Mouse (Mus musculus) embryonic facial prominence, embryonic 14.5 days (tissue): Measurements from ENCODE around the gene Nle1. TPM values are rescaled to one million over a fixed set of nuclear protein-coding genes. Genes with fewer than 3 reads are reported as not detected.

Experiments used
- polyA plus RNA-seq: library from polyadenylated mRNA; unstranded; fragments of >200 nt; fragmentation: Nextera tagmentation; extraction: Ambion mirVana; gene quantifications from 2 replicates; pipeline ENCODE4 v1.2.1, GENCODE M21; 2014

Gene Nle1
- polyA plus RNA-seq, 1 experiment from 2014 or later, result 24.3 TPM

Other genes with a start within 250 kb of the Nle1 start
- gene Cct6b, start 144.1 kb downstream of the Nle1 start, polyA plus RNA-seq, result 0.33 and 0.43 TPM in 2 replicates
- gene Zfp830, start 144.1 kb downstream of the Nle1 start, polyA plus RNA-seq, result 29.7 and 31.6 TPM in 2 replicates
- gene Lig3, start 127.3 kb downstream of the Nle1 start, polyA plus RNA-seq, result 32.9 and 34.2 TPM in 2 replicates
- 9.7 and 10.2 TPM in 2 replicates for gene Rffl, start 37.2 kb downstream of the Nle1 start, polyA plus RNA-seq
- gene Rad51d, start 17.8 kb downstream of the Nle1 start, polyA plus RNA-seq, result 14.5 and 15.0 TPM in 2 replicates
- gene Fndc8, start 16.3 kb downstream of the Nle1 start, polyA plus RNA-seq, result 0.30 and 0.47 TPM in 2 replicates
- 37.1 and 44.5 TPM in 2 replicates for gene Unc45b, start 2.1 kb upstream of the Nle1 start, polyA plus RNA-seq
- gene Slfn5, start 42.9 kb upstream of the Nle1 start, polyA plus RNA-seq, result 2.4 and 3.9 TPM in 2 replicates
- gene Slfn9, start 83.4 kb upstream of the Nle1 start, polyA plus RNA-seq, result 16.6 and 17.1 TPM in 2 replicates
- 1.0 and 1.4 TPM in 2 replicates for gene Slfn8, start 112.4 kb upstream of the Nle1 start, polyA plus RNA-seq
- 7.1 and 9.6 TPM in 2 replicates for gene Slfn2, start 156.7 kb upstream of the Nle1 start, polyA plus RNA-seq
- 0.29 and 0.50 TPM in 2 replicates for gene Slfn1, start 208.4 kb upstream of the Nle1 start, polyA plus RNA-seq